11 mouse cellular contexts compared by ENCODE assay signal in genomic region chr11:116330211-116330518, GRCm38 (mm10). TPM values are rescaled to one million over a fixed set of nuclear protein-coding genes. Genes with fewer than 3 reads are reported as not detected.
DNase-seq lines count a peak whose midpoint lies in the region; ATAC-seq and TF ChIP-seq lines count a peak whose summit lies in the region.
"Had no signal": no experiment of that assay in that cellular context is flagged by ENCODE, and none has a peak within 500 bp of the region (broad histone marks: within the 10 kb centered on the region; RNA-seq: fewer than 3 reads in every experiment).

No protein-coding gene starts in this region.

- WGBS in kidney, embryonic 16.5 days, result 63% methylated on average over 7 of the region's 7 CpGs
- 41% methylated on average over 7 of the region's 7 CpGs for WGBS in forebrain, embryonic 12.5 days
- WGBS in midbrain, embryonic 10.5 days, result 56% methylated on average over 7 of the region's 7 CpGs

- peak; percentile 70; the same call in 1 of the 2 replicates for TF ChIP-seq EP300 in ES-Bruce4 (IDR thresholded peaks at IDR 0.05; ENCODE audit: insufficient read depth, low read depth, low read length)

- no peaks in the 10 kb centered on the region for H3K36me3 ChIP-seq in kidney, embryonic 16.5 days (ENCODE audit: insufficient read depth, low read length)
- no peaks in the 10 kb centered on the region for H3K36me3 ChIP-seq in ES-Bruce4 (ENCODE audit: control insufficient read depth, insufficient read depth, low read length, poor library complexity, severe bottlenecking)
- H3K36me3 ChIP-seq in forebrain, embryonic 12.5 days (replicated peaks), result no peaks in the 10 kb centered on the region
- H3K36me3 ChIP-seq in midbrain, embryonic 10.5 days, result no peaks in the 10 kb centered on the region

- DNase-seq in kidney, adult 8-10 months, result no peak
- no peak for DNase-seq in midbrain, embryonic 10.5 days (ENCODE audit: low spot score)
- no peak for DNase-seq in heart, adult 18-20 months
- no peak for DNase-seq in lung, postnatal 25 days (ENCODE audit: low spot score)
- DNase-seq: adrenal gland, adult 8-10 months; heart, postnatal 14 days had no signal

- H3K9ac ChIP-seq in kidney, embryonic 16.5 days (replicated peaks; ENCODE audit: low read length), result no peak overlapping the region
- peak overlapping the region; percentile 26 for H3K9ac ChIP-seq in ES-Bruce4 (ENCODE audit: low read depth, poor library complexity, severe bottlenecking)
- H3K9ac ChIP-seq in forebrain, embryonic 12.5 days, result no peak overlapping the region

- no peaks in the 10 kb centered on the region for H3K9me3 ChIP-seq in kidney, embryonic 16.5 days (ENCODE audit: low read length)
- H3K9me3 ChIP-seq in ES-Bruce4 (replicated peaks; ENCODE audit: control insufficient read depth, insufficient read depth, low read length, poor library complexity, severe bottlenecking), result no peaks in the 10 kb centered on the region
- no peaks in the 10 kb centered on the region for H3K9me3 ChIP-seq in forebrain, embryonic 12.5 days
- H3K9me3 ChIP-seq in midbrain, embryonic 10.5 days (replicated peaks), result no peaks in the 10 kb centered on the region

- no peak for TF ChIP-seq POLR2A in ES-Bruce4 (IDR thresholded peaks at IDR 0.05; ENCODE audit: insufficient read depth, low read length)

- ATAC-seq in kidney, embryonic 16.5 days (ENCODE audit: low FRiP score, low TSS enrichment), result no peak
- ATAC-seq in forebrain, embryonic 12.5 days (ENCODE audit: low FRiP score), result no peak
- no peak for ATAC-seq in erythroid progenitor cell, adult 5-6 weeks (replicated peaks; ENCODE audit: low FRiP score, poor library complexity, severe bottlenecking)

- H3K4me1 ChIP-seq in kidney, embryonic 16.5 days (ENCODE audit: insufficient read depth, low read length), result peaks cover 58% of the 10 kb centered on the region
- peaks cover 27% of the 10 kb centered on the region for H3K4me1 ChIP-seq in ES-Bruce4 (ENCODE audit: control insufficient read depth, insufficient read depth, low read length)
- H3K4me1 ChIP-seq in forebrain, embryonic 12.5 days, result peaks cover 65% of the 10 kb centered on the region
- peaks cover 78% of the 10 kb centered on the region for H3K4me1 ChIP-seq in midbrain, embryonic 10.5 days

- H3K4me2 ChIP-seq in kidney, embryonic 16.5 days (replicated peaks; ENCODE audit: low read depth, low read length), result no peak overlapping the region
- no peak overlapping the region for H3K4me2 ChIP-seq in forebrain, embryonic 12.5 days

- H3K27ac ChIP-seq in kidney, embryonic 16.5 days (ENCODE audit: low read length), result peak overlapping the region; percentile 57
- H3K27ac ChIP-seq in ES-Bruce4 (ENCODE audit: insufficient read depth, low read length), result peak overlapping the region; percentile 86
- H3K27ac ChIP-seq in forebrain, embryonic 12.5 days, result peak overlapping the region; percentile 90
- H3K27ac ChIP-seq in midbrain, embryonic 10.5 days (replicated peaks), result peak overlapping the region; percentile 86

- TF ChIP-seq CTCF in ES-Bruce4 (IDR thresholded peaks at IDR 0.05; ENCODE audit: low read depth, low read length), result no peak

- no peak overlapping the region for H3K4me3 ChIP-seq in kidney, embryonic 16.5 days (ENCODE audit: low read length)
- no peak overlapping the region for H3K4me3 ChIP-seq in ES-Bruce4 (ENCODE audit: low read depth, low read length)
- H3K4me3 ChIP-seq in forebrain, embryonic 12.5 days (replicated peaks), result no peak overlapping the region
- H3K4me3 ChIP-seq in midbrain, embryonic 10.5 days, result 0 out of 2 replicates have a peak overlapping the region, but pooled peaks have one; percentile 20

- peaks cover 18% of the 10 kb centered on the region for H3K27me3 ChIP-seq in kidney, embryonic 16.5 days (ENCODE audit: insufficient read depth, low read length)
- H3K27me3 ChIP-seq in ES-Bruce4 (ENCODE audit: control insufficient read depth, insufficient read depth, low read length, poor library complexity, severe bottlenecking), result no peaks in the 10 kb centered on the region
- peaks cover 31% of the 10 kb centered on the region for H3K27me3 ChIP-seq in forebrain, embryonic 12.5 days
- H3K27me3 ChIP-seq in midbrain, embryonic 10.5 days (ENCODE audit: low read depth, poor library complexity, severe bottlenecking), result peaks cover 47% of the 10 kb centered on the region

RNA-seq across cellular contexts. Expression of gene Foxj1, which starts 5.0 kb away (rescaled TPM):
- polyA plus RNA-seq in kidney, embryonic 16.5 days (2015; fragmentation: Nextera tagmentation; extraction: Ambion mirVana), result 2.7 and 3.5 TPM in 2 replicates
- 11.7 and 12.3 TPM in 2 replicates for polyA plus RNA-seq in ES-Bruce4 (2011; ENCODE audit: insufficient read depth, insufficient read length, low read depth, missing spikeins)
- 10.3 and 14.3 TPM in 2 replicates for polyA plus RNA-seq in forebrain, embryonic 12.5 days (2016; fragmentation: Nextera tagmentation; extraction: Ambion mirVana)
- polyA plus RNA-seq in midbrain, embryonic 10.5 days (2016; fragmentation: Nextera tagmentation; extraction: Ambion mirVana), result 7.1 and 8.4 TPM in 2 replicates
- total RNA-seq in erythroid progenitor cell, adult 5-6 weeks (2015; ENCODE audit: low replicate concordance), result not detected in 2 replicates
- 0.83 TPM in 1 of 2 replicates, not detected in the other for total RNA-seq in erythroid progenitor cell, adult 5-6 weeks (2017; ENCODE audit: low replicate concordance)
- 1 to 10 TPM in 1 of 2 experiments, not detected in 1; 2.2 TPM for total RNA-seq in heart, adult 18-20 months (2021)
- total RNA-seq: common myeloid progenitor, adult 5-6 weeks had no signal

RNA-seq across cellular contexts. Expression of gene Exoc7, which starts 23.1 kb away (rescaled TPM):
- polyA plus RNA-seq in kidney, embryonic 16.5 days (2015; fragmentation: Nextera tagmentation; extraction: Ambion mirVana), result 71.5 and 72.5 TPM in 2 replicates
- 93.3 and 95.2 TPM in 2 replicates for polyA plus RNA-seq in ES-Bruce4 (2011; ENCODE audit: insufficient read depth, insufficient read length, low read depth, missing spikeins)
- 73.3 and 78.8 TPM in 2 replicates for polyA plus RNA-seq in forebrain, embryonic 12.5 days (2016; fragmentation: Nextera tagmentation; extraction: Ambion mirVana)
- 57.6 and 71.6 TPM in 2 replicates for polyA plus RNA-seq in midbrain, embryonic 10.5 days (2016; fragmentation: Nextera tagmentation; extraction: Ambion mirVana)
- 7.6 and 8.4 TPM in 2 replicates for total RNA-seq in erythroid progenitor cell, adult 5-6 weeks (2015; ENCODE audit: low replicate concordance)
- 7.4 and 57.7 TPM in 2 replicates for total RNA-seq in erythroid progenitor cell, adult 5-6 weeks (2017; ENCODE audit: low replicate concordance)
- total RNA-seq in heart, adult 18-20 months (2021), result 10 to 100 TPM; 50.2 to 55.4 TPM

RNA-seq across cellular contexts. Expression of gene Galr2, which starts 49.4 kb away (rescaled TPM):
- 0.14 and 0.19 TPM in 2 replicates for polyA plus RNA-seq in kidney, embryonic 16.5 days (2015; fragmentation: Nextera tagmentation; extraction: Ambion mirVana)
- 0.35 and 0.61 TPM in 2 replicates for polyA plus RNA-seq in ES-Bruce4 (2011; ENCODE audit: insufficient read depth, insufficient read length, low read depth, missing spikeins)
- 0.19 and 0.46 TPM in 2 replicates for polyA plus RNA-seq in forebrain, embryonic 12.5 days (2016; fragmentation: Nextera tagmentation; extraction: Ambion mirVana)
- polyA plus RNA-seq in midbrain, embryonic 10.5 days (2016; fragmentation: Nextera tagmentation; extraction: Ambion mirVana), result 0.09 and 0.12 TPM in 2 replicates
- not detected in 2 replicates for total RNA-seq in erythroid progenitor cell, adult 5-6 weeks (2015; ENCODE audit: low replicate concordance)
- not detected in 2 replicates for total RNA-seq in erythroid progenitor cell, adult 5-6 weeks (2017; ENCODE audit: low replicate concordance)
- not detected for total RNA-seq in heart, adult 18-20 months (2021)
- total RNA-seq: common myeloid progenitor, adult 5-6 weeks; heart, postnatal 14 days had no signal

RNA-seq across cellular contexts. Expression of gene Srp68, which starts 56.1 kb away (rescaled TPM):
- polyA plus RNA-seq in kidney, embryonic 16.5 days (2015; fragmentation: Nextera tagmentation; extraction: Ambion mirVana), result 95.9 and 96.7 TPM in 2 replicates
- polyA plus RNA-seq in ES-Bruce4 (2011; ENCODE audit: insufficient read depth, insufficient read length, low read depth, missing spikeins), result 101 and 107 TPM in 2 replicates
- polyA plus RNA-seq in forebrain, embryonic 12.5 days (2016; fragmentation: Nextera tagmentation; extraction: Ambion mirVana), result 84.8 and 86.5 TPM in 2 replicates
- 96.1 and 106 TPM in 2 replicates for polyA plus RNA-seq in midbrain, embryonic 10.5 days (2016; fragmentation: Nextera tagmentation; extraction: Ambion mirVana)
- 13.7 and 18.9 TPM in 2 replicates for total RNA-seq in erythroid progenitor cell, adult 5-6 weeks (2015; ENCODE audit: low replicate concordance)
- total RNA-seq in erythroid progenitor cell, adult 5-6 weeks (2017; ENCODE audit: low replicate concordance), result 18.2 and 21.3 TPM in 2 replicates
- total RNA-seq in heart, adult 18-20 months (2021), result 10 to 100 TPM; 59.0 to 67.2 TPM
